Mouse (Mus musculus): Measurements from ENCODE around the gene Cops6.

DNA sequence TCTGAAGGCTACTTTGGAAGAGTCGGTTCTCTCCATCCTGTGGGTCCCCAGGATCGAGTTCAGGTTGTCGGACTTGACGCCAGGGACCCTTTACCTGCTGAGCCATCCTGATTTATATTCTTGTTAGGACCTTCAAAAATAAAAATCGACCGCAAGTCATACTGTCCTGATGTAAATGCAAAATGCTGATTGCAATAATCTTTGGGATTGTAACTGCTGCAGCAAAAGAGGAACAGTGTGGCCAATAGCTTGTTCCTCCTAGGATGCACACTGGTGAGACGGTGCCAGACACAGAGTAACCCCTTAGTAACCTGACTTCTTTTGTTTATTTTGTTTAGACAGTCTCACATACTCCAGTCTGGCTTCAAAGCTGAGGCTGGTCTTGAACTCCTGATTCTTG, 34.6 kb downstream of the Cops6 start:
- no peak for TF ChIP-seq GATA1 (IDR thresholded peaks at IDR 0.05; ENCODE audit: borderline replicate concordance, low read length)
- no peak for TF ChIP-seq FLI1 (IDR thresholded peaks at IDR 0.05; ENCODE audit: low read length)
